Mouse (Mus musculus) kidney, postnatal 10 days (tissue): ENCODE measurements around the gene Xylt1.

Experiments
- DNase-seq: peaks from one replicate; pipeline ENCODE4 v3.0.0; 2021; ENCODE audit warnings: mixed read lengths

Xylt1 gene

GRCm38 (mm10) chr7:117524430-117525214 lies 143.8 kb downstream of the Xylt1 start:
- no peak for DNase-seq

- DNase-seq, result no peak
Measured at GRCm38 (mm10) chr7:117525678-117526077, 144.9 kb downstream of the Xylt1 start.

GRCm38 (mm10) chr7:117526570-117526969 lies 145.8 kb downstream of the Xylt1 start:
- no peak for DNase-seq

- no peak for DNase-seq
Measured at GRCm38 (mm10) chr7:117529787-117530655, 149.2 kb downstream of the Xylt1 start.

- peak; percentile 61 for DNase-seq
Measured at GRCm38 (mm10) chr7:117532651-117533050, 151.9 kb downstream of the Xylt1 start.

GRCm38 (mm10) chr7:117533164-117533563 lies 152.4 kb downstream of the Xylt1 start:
- no peak for DNase-seq

- no peak for DNase-seq
Measured at GRCm38 (mm10) chr7:117539931-117540330, 159.2 kb downstream of the Xylt1 start.

- DNase-seq, result no peak
Measured at GRCm38 (mm10) chr7:117540413-117540812, 159.6 kb downstream of the Xylt1 start.

- no peak for DNase-seq
Measured at GRCm38 (mm10) chr7:117541056-117541455, 160.3 kb downstream of the Xylt1 start.

- DNase-seq, result peak; percentile 32
Measured at GRCm38 (mm10) chr7:117541681-117542080, 160.9 kb downstream of the Xylt1 start.

GRCm38 (mm10) chr7:117543041-117543440 lies 162.3 kb downstream of the Xylt1 start:
- DNase-seq, result peak; percentile 53

GRCm38 (mm10) chr7:117544126-117544525 lies 163.3 kb downstream of the Xylt1 start:
- DNase-seq, result peak; percentile 44

- DNase-seq, result no peak
Measured at GRCm38 (mm10) chr7:117548301-117548700, 167.5 kb downstream of the Xylt1 start.

GRCm38 (mm10) chr7:117550916-117551549 lies 170.3 kb downstream of the Xylt1 start:
- DNase-seq, result no peak

- DNase-seq, result peak; percentile 62
Measured at GRCm38 (mm10) chr7:117553228-117553627, 172.4 kb downstream of the Xylt1 start.

- DNase-seq, result peak; percentile 43
Measured at GRCm38 (mm10) chr7:117555735-117556134, 175.0 kb downstream of the Xylt1 start.

GRCm38 (mm10) chr7:117558166-117558565 lies 177.4 kb downstream of the Xylt1 start:
- peak; percentile 18 for DNase-seq

- no peak for DNase-seq
Measured at GRCm38 (mm10) chr7:117559051-117559450, 178.3 kb downstream of the Xylt1 start.

GRCm38 (mm10) chr7:117563939-117564499 lies 183.2 kb downstream of the Xylt1 start:
- no peak for DNase-seq

- no peak for DNase-seq
Measured at GRCm38 (mm10) chr7:117564627-117565026, 183.8 kb downstream of the Xylt1 start.

- DNase-seq, result no peak
Measured at GRCm38 (mm10) chr7:117566115-117566514, 185.3 kb downstream of the Xylt1 start.

- no peak for DNase-seq
Measured at GRCm38 (mm10) chr7:117566833-117567232, 186.1 kb downstream of the Xylt1 start.

GRCm38 (mm10) chr7:117567252-117567651 lies 186.5 kb downstream of the Xylt1 start:
- no peak for DNase-seq
